Mouse (Mus musculus) heart, embryonic 13.5 days (tissue): ENCODE results near the gene Chd3. TPM values are rescaled to one million over a fixed set of nuclear protein-coding genes. Genes with fewer than 3 reads are reported as not detected.
"Not testable (repeated sequence)": the region's sequence is repeated elsewhere in the genome, so short reads cannot be mapped to it uniquely, and the experiment has no call there.

Experiments
- ATAC-seq: fragments of 200-750 bp; cut with Nextera tagmentation; 2 replicates; pipeline ENCODE4 v1.8.0; 2017; ENCODE audit warnings: moderate TSS enrichment; ENCODE audit not compliant: insufficient number of reproducible peaks, low FRiP score, low TSS enrichment; ENCODE audit errors: extremely low read depth
- H3K27ac ChIP-seq: fragments of 300-500 bp; sonication (generic); replicated peaks from 2 replicates; pipeline ENCODE4 v1.5.1; 2015; ENCODE audit warnings: moderate library complexity, mild to moderate bottlenecking, inconsistent platforms
- H3K27me3 ChIP-seq: fragments of 300-500 bp; sonication (generic); replicated peaks from 2 replicates; pipeline ENCODE4 v1.6.1; 2015; ENCODE audit warnings: mild to moderate bottlenecking, inconsistent platforms
- H3K36me3 ChIP-seq: fragments of 300-500 bp; sonication (generic); 2 replicates; pipeline ENCODE4 v1.6.1; 2015; ENCODE audit warnings: mild to moderate bottlenecking, inconsistent platforms
- H3K4me1 ChIP-seq: fragments of 300-500 bp; sonication (generic); 2 replicates; pipeline ENCODE4 v1.6.1; 2015; ENCODE audit warnings: inconsistent platforms
- H3K4me2 ChIP-seq: fragments of 300-500 bp; sonication (generic); 2 replicates; pipeline ENCODE4 v1.6.1; 2015; ENCODE audit warnings: inconsistent platforms, mild to moderate bottlenecking, moderate library complexity
- H3K4me3 ChIP-seq: fragments of 300-500 bp; sonication (generic); 2 replicates; pipeline ENCODE4 v1.5.1; 2015; ENCODE audit warnings: moderate library complexity, mild to moderate bottlenecking, inconsistent platforms
- H3K9ac ChIP-seq: fragments of 300-500 bp; sonication (generic); 2 replicates; pipeline ENCODE4 v1.6.1; 2015; ENCODE audit warnings: inconsistent platforms, mild to moderate bottlenecking, moderate library complexity
- H3K9me3 ChIP-seq: fragments of 300-500 bp; sonication (generic); 2 replicates; pipeline ENCODE4 v1.6.1; 2016; ENCODE audit warnings: inconsistent platforms
- WGBS: fragments of 180-500 bp; shearing (Covaris S2); methylation state at CpG from one replicate; pipeline ENCODE4 v1.1.7; 2015; ENCODE audit warnings: mixed read lengths; 5-methylcytosine and 5-hydroxymethylcytosine counted together
- polyA plus RNA-seq: library from polyadenylated mRNA; unstranded; fragments of >200 nt; fragmentation: Nextera tagmentation; extraction: Ambion mirVana; gene quantifications from 2 replicates; pipeline ENCODE4 v1.2.1, GENCODE M21; 2015

Chd3 gene
- polyA plus RNA-seq, 1 experiment from 2014 or later, result 18.8 TPM

- no peak; the same call in 1 of the 2 replicates for ATAC-seq
- WGBS, result 1% methylated on average over 45 of the region's 45 CpGs
Measured at GRCm38 (mm10) chr11:69326408-69327156, 42.6 kb downstream of the Chd3 start.

GRCm38 (mm10) chr11:69325628-69326407 is 43.4 kb downstream of the Chd3 start, which contains the start of gene Kcnab3:
Gene Kcnab3 (plus strand): TSS chr11:69326258.
- no peaks in the 10 kb centered on the region for H3K9me3 ChIP-seq
- no peak within 1 kb of the TSS for H3K27ac ChIP-seq
- H3K9ac ChIP-seq, result peak within 1 kb of the TSS; percentile 83
- WGBS, result 10% methylated on average over 26 of the region's 26 CpGs
- ATAC-seq, result peak; percentile 66
- peaks cover 47% of the 10 kb centered on the region for H3K4me1 ChIP-seq
- H3K36me3 ChIP-seq, result peaks cover 5% of the 10 kb centered on the region
- H3K27me3 ChIP-seq, result peaks cover 37% of the 10 kb centered on the region
- peak within 1 kb of the TSS; percentile 96 for H3K4me2 ChIP-seq
- H3K4me3 ChIP-seq, result peak within 1 kb of the TSS; percentile 64

More at GRCm38 (mm10) chr11:69326408-69327156, 42.6 kb downstream of the Chd3 start:
- H3K27me3 ChIP-seq, result peaks cover 37% of the 10 kb centered on the region
- no peaks in the 10 kb centered on the region for H3K9me3 ChIP-seq
- H3K4me3 ChIP-seq, result peak overlapping the region; percentile 64
- peak overlapping the region; percentile 96 for H3K4me2 ChIP-seq
- H3K36me3 ChIP-seq, result no peaks in the 10 kb centered on the region
- no peak overlapping the region for H3K27ac ChIP-seq
- H3K9ac ChIP-seq, result peak overlapping the region; percentile 83
- H3K4me1 ChIP-seq, result peaks cover 54% of the 10 kb centered on the region

- Histone ChIP-seq H3K4me1 (peaks cover 47% of the 10 kb centered on the region), H3K27ac (no peak overlapping the region), H3K9me3 (no peaks in the 10 kb centered on the region), H3K27me3 (peaks cover 32% of the 10 kb centered on the region), H3K9ac (peak overlapping the region; percentile 86), H3K4me3 (peak overlapping the region; percentile 65), H3K36me3 (peaks cover 14% of the 10 kb centered on the region), H3K4me2 (peak overlapping the region; percentile 94)
- no peak for ATAC-seq
- 76% methylated on average over 6 of the region's 6 CpGs for WGBS
Measured at GRCm38 (mm10) chr11:69324749-69325148, 44.5 kb downstream of the Chd3 start.

- WGBS, result under 1% methylated on average over 30 of the region's 30 CpGs
- peak within 1 kb of the TSS; percentile 95 for H3K9ac ChIP-seq
Measured at GRCm38 (mm10) chr11:69323667-69324111, 45.5 kb downstream of the Chd3 start, which contains the start of the genes Cntrob and Trappc1. Gene Cntrob (minus strand): TSS chr11:69323775. Gene Trappc1 (plus strand): TSS chr11:69323980.

GRCm38 (mm10) chr11:69322693-69323471 is 46.3 kb downstream of the Chd3 start:
- peak overlapping the region; percentile 65 for H3K4me3 ChIP-seq
- peak overlapping the region; percentile 83 for H3K27ac ChIP-seq
- H3K36me3 ChIP-seq, result peaks cover 33% of the 10 kb centered on the region
- H3K9me3 ChIP-seq, result no peaks in the 10 kb centered on the region
- peaks cover 47% of the 10 kb centered on the region for H3K4me1 ChIP-seq
- peak overlapping the region; percentile 94 for H3K4me2 ChIP-seq
- H3K27me3 ChIP-seq, result peaks cover 15% of the 10 kb centered on the region
- WGBS, result 19% methylated on average over 18 of the region's 18 CpGs
- peak overlapping the region; percentile 95 for H3K9ac ChIP-seq
- ATAC-seq, result no peak

More at GRCm38 (mm10) chr11:69323667-69324111, 45.5 kb downstream of the Chd3 start, which contains the start of the genes Cntrob and Trappc1:
- no peaks in the 10 kb centered on the region for H3K9me3 ChIP-seq
- peaks cover 24% of the 10 kb centered on the region for H3K36me3 ChIP-seq
- H3K4me3 ChIP-seq, result peak within 1 kb of the TSS; percentile 65
- peak; percentile 91 for ATAC-seq
- peaks cover 47% of the 10 kb centered on the region for H3K4me1 ChIP-seq
- peak within 1 kb of the TSS; percentile 83 for H3K27ac ChIP-seq
- H3K4me2 ChIP-seq, result peak within 1 kb of the TSS; percentile 94
- H3K27me3 ChIP-seq, result peaks cover 23% of the 10 kb centered on the region

- peak overlapping the region; percentile 95 for H3K9ac ChIP-seq
- ATAC-seq, result no peak
- peaks cover 43% of the 10 kb centered on the region for H3K4me1 ChIP-seq
- peaks cover 41% of the 10 kb centered on the region for H3K36me3 ChIP-seq
- H3K4me2 ChIP-seq, result peak overlapping the region; percentile 94
- peak overlapping the region; percentile 65; the same call in 1 of the 2 replicates for H3K4me3 ChIP-seq
- peaks cover 6% of the 10 kb centered on the region for H3K27me3 ChIP-seq
- 73% methylated on average over 6 of the region's 6 CpGs for WGBS
- H3K9me3 ChIP-seq, result no peaks in the 10 kb centered on the region
- H3K27ac ChIP-seq, result no peak overlapping the region
Measured at GRCm38 (mm10) chr11:69322010-69322409, 47.2 kb downstream of the Chd3 start.

GRCm38 (mm10) chr11:69321580-69321979 is 47.6 kb downstream of the Chd3 start:
- Histone ChIP-seq H3K4me3 (no peak overlapping the region), H3K9me3 (no peaks in the 10 kb centered on the region), H3K9ac (peak overlapping the region; percentile 95), H3K36me3 (peaks cover 45% of the 10 kb centered on the region), H3K4me2 (peak overlapping the region; percentile 94), H3K27ac (no peak overlapping the region), H3K27me3 (peaks cover 2% of the 10 kb centered on the region), H3K4me1 (peaks cover 39% of the 10 kb centered on the region)
- ATAC-seq, result no peak
- WGBS, result 93% methylated on average over 6 of the region's 6 CpGs

GRCm38 (mm10) chr11:69318000-69318399 is 51.2 kb downstream of the Chd3 start:
- not testable (repeated sequence) for H3K4me2 ChIP-seq, H3K9ac ChIP-seq, H3K4me3 ChIP-seq, ATAC-seq, H3K9me3 ChIP-seq, H3K27me3 ChIP-seq, H3K27ac ChIP-seq
- peaks cover 75% of the 10 kb centered on the region for H3K36me3 ChIP-seq
- WGBS, result 82% methylated on average over 3 of the region's 3 CpGs
- peaks cover 15% of the 10 kb centered on the region for H3K4me1 ChIP-seq

- H3K9me3 ChIP-seq, result no peaks in the 10 kb centered on the region
- H3K36me3 ChIP-seq, result peaks cover 89% of the 10 kb centered on the region
- H3K27me3 ChIP-seq, result no peaks in the 10 kb centered on the region
- H3K9ac ChIP-seq, result no peak overlapping the region
- H3K4me3 ChIP-seq, result no peak overlapping the region
- no peaks in the 10 kb centered on the region for H3K4me1 ChIP-seq
- ATAC-seq, result no peak
- WGBS, result 98% methylated on average over 6 of the region's 6 CpGs
- no peak overlapping the region for H3K4me2 ChIP-seq
- no peak overlapping the region for H3K27ac ChIP-seq
Measured at GRCm38 (mm10) chr11:69316361-69316760, 52.8 kb downstream of the Chd3 start.

DNA sequence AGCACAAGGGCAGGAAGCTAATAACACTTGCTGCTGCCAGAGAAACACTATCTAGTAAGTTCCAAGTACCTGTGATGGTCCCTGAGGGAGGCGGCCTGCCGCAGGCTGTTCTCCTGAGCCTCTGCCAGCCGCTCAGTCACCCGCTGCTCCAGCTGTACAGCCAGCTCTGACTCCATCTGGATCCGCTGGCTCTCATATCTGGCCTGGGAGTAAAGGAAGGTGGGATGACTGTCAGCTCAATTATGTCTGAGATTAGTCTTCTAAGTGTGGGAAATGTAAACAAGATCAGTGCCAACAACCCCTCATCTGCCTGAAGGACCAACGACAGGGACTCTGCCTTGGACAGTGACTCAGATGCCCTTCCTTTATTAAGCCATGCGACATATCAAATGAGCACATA is 57.9 kb downstream of the Chd3 start:
- Histone ChIP-seq H3K27me3 (no peaks in the 10 kb centered on the region), H3K27ac (no peak overlapping the region), H3K9ac (0 out of 2 replicates have a peak overlapping the region, but pooled peaks have one; percentile 10), H3K9me3 (no peaks in the 10 kb centered on the region), H3K4me1 (no peaks in the 10 kb centered on the region), H3K4me2 (no peak overlapping the region), H3K4me3 (no peak overlapping the region), H3K36me3 (peaks cover 91% of the 10 kb centered on the region)
- 59% methylated on average over 7 of the region's 7 CpGs for WGBS
- ATAC-seq, result no peak
